Mouse (Mus musculus): ENCODE results near the gene Insrr.
"Not testable (repeated sequence)": the region's sequence is repeated elsewhere in the genome, so short reads cannot be mapped to it uniquely, and the experiment has no call there.

The Insrr gene

GRCm38 (mm10) chr3:87779086-87779485, 17.7 kb upstream of the Insrr start:
- no peak for DNase-seq (ENCODE audit: low spot score)

- no peak for DNase-seq (ENCODE audit: low spot score)
Observed at GRCm38 (mm10) chr3:87783282-87784023, 13.3 kb upstream of the Insrr start.

GRCm38 (mm10) chr3:87785156-87785555, 11.6 kb upstream of the Insrr start:
- DNase-seq (ENCODE audit: low spot score), result no peak

- no peak for DNase-seq (ENCODE audit: low spot score)
Observed at GRCm38 (mm10) chr3:87785626-87786214, 11.0 kb upstream of the Insrr start.

GRCm38 (mm10) chr3:87789248-87789647, 7.5 kb upstream of the Insrr start:
- DNase-seq (ENCODE audit: low spot score), result no peak

- no peak for DNase-seq (ENCODE audit: low spot score)
Observed at GRCm38 (mm10) chr3:87789768-87790167, 7.0 kb upstream of the Insrr start.

- DNase-seq (ENCODE audit: low spot score), result no peak
Observed at GRCm38 (mm10) chr3:87794922-87795325, 1.8 kb upstream of the Insrr start, which contains the start of gene Ntrk1. TSS of gene Ntrk1 (minus strand) at chr3:87795162.

- DNase-seq (ENCODE audit: low spot score), result peak; percentile 46
Observed at GRCm38 (mm10) chr3:87795336-87796277, 1.1 kb upstream of the Insrr start.

- DNase-seq (ENCODE audit: low spot score), result no peak
Observed at GRCm38 (mm10) chr3:87801681-87802080, 4.9 kb downstream of the Insrr start.

- DNase-seq (ENCODE audit: low spot score), result no peak
Observed at GRCm38 (mm10) chr3:87804038-87804677, 7.4 kb downstream of the Insrr start.

- DNase-seq (ENCODE audit: low spot score), result no peak
Observed at GRCm38 (mm10) chr3:87809322-87809962, 12.7 kb downstream of the Insrr start.

- no peak for DNase-seq (ENCODE audit: low spot score)
Observed at GRCm38 (mm10) chr3:87811297-87811696, 14.5 kb downstream of the Insrr start.

GRCm38 (mm10) chr3:87812413-87812812, 15.7 kb downstream of the Insrr start:
- DNase-seq (ENCODE audit: low spot score), result no peak

- DNase-seq (ENCODE audit: low spot score), result no peak
Observed at GRCm38 (mm10) chr3:87812873-87813272, 16.1 kb downstream of the Insrr start.

GRCm38 (mm10) chr3:87816166-87816565, 19.4 kb downstream of the Insrr start:
- DNase-seq (ENCODE audit: low spot score), result no peak

GRCm38 (mm10) chr3:87816646-87817093, 19.9 kb downstream of the Insrr start:
- peak; percentile 83 for DNase-seq (ENCODE audit: low spot score)

- DNase-seq (ENCODE audit: low spot score), result no peak
Observed at GRCm38 (mm10) chr3:87818226-87818625, 21.5 kb downstream of the Insrr start.

- DNase-seq (ENCODE audit: low spot score), result not testable (repeated sequence)
Observed at GRCm38 (mm10) chr3:87824206-87824605, 27.5 kb downstream of the Insrr start, which contains the start of gene Pear1. TSS of gene Pear1 (minus strand) at chr3:87824306.

GRCm38 (mm10) chr3:87828435-87828834, 31.7 kb downstream of the Insrr start:
- no peak for DNase-seq (ENCODE audit: low spot score)

- no peak for DNase-seq (ENCODE audit: low spot score)
Observed at GRCm38 (mm10) chr3:87829025-87829424, 32.3 kb downstream of the Insrr start.

GRCm38 (mm10) chr3:87832109-87832859, 35.5 kb downstream of the Insrr start:
- DNase-seq (ENCODE audit: low spot score), result no peak

Measured in layer of hippocampus, adult 11-12 months (tissue).